ENCODE assay signal across 9 mouse cellular contexts in the genomic region with DNA sequence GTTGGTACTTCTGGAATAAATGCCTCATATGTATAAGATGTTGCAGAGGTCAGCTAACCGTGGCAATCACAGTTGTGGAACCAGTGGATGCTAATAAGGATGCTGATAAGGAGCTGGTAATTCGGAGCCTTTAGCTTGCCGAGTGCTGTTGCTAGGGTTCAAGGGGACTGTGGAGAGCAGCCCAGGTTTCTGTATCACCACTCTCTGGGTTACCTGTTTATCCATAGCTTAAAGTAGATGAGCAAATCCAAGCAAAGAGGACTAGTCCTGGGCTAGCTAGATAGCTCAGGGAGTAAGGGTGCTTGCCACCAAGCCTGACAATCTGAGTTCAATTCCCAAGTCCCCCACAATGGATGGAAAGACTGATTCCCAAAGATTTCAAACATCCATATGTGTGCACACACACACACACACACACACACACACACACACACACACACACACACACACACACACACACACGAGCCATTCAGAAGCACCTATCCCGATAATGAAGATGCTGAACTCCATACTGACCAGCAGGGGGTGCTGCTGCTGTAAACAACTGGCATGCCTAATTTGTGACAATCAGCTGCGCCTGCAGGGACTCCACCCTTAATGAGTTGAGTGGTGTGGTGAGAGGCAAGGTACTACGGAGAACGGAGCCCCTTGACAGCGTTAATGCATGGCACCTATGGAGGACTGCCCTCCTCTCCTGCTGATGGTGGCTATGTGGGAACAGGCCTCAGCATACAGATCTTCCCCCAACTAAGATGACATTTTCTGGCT.
DNase-seq lines count a peak whose midpoint lies in the region; ATAC-seq and TF ChIP-seq lines count a peak whose summit lies in the region.
"Had no signal": no experiment of that assay in that cellular context is flagged by ENCODE, and none has a peak within 500 bp of the region (broad histone marks: within the 10 kb centered on the region; RNA-seq: fewer than 3 reads in every experiment).

No protein-coding gene starts in this region.

- no peak overlapping the region for H3K4me3 ChIP-seq in heart, embryonic 11.5 days (ENCODE audit: low read depth, low read length)
- H3K4me3 ChIP-seq in midbrain, embryonic 11.5 days (ENCODE audit: low read depth, low read length), result no peak overlapping the region
- no peak overlapping the region for H3K4me3 ChIP-seq in small intestine, adult 2 months (ENCODE audit: low read depth, low read length)
- H3K4me3 ChIP-seq: liver, embryonic 13.5 days had no signal

- H3K4me1 ChIP-seq in heart, embryonic 11.5 days (ENCODE audit: control insufficient read depth, insufficient read depth, low read length), result no peaks in the 10 kb centered on the region
- peaks cover 8% of the 10 kb centered on the region for H3K4me1 ChIP-seq in midbrain, embryonic 11.5 days (ENCODE audit: control insufficient read depth, insufficient read depth, low read length)
- no peaks in the 10 kb centered on the region for H3K4me1 ChIP-seq in small intestine, adult 2 months (ENCODE audit: control insufficient read depth, insufficient read depth, insufficient read length, low read length)
- H3K4me1 ChIP-seq: liver, embryonic 13.5 days had no signal

- TF ChIP-seq POLR2A in small intestine, adult 2 months (IDR thresholded peaks at IDR 0.05; ENCODE audit: low read depth, low read length), result no peak

- peak; percentile 68; the same call in 1 of the 2 replicates for TF ChIP-seq CTCF in small intestine, adult 2 months (IDR thresholded peaks at IDR 0.05; ENCODE audit: extremely low read depth, insufficient read length, insufficient replicate concordance, low read depth, low read length)

- intact Hi-C loops in heart, postnatal 10 days (cut with DNase I), result loop anchor here (1.0 to 5.0 kb wide), 3 partner anchors 98 to 223 kb away; a partner anchor contains a TSS

- ATAC-seq in heart, embryonic 11.5 days (replicated peaks; ENCODE audit: insufficient number of reproducible peaks, low FRiP score, low TSS enrichment), result no peak
- peak; percentile 76; the same call in 1 of the 2 replicates for ATAC-seq in midbrain, embryonic 11.5 days (ENCODE audit: low FRiP score)

- 22% methylated on average over 9 of the region's 9 CpGs for WGBS in heart, embryonic 11.5 days (ENCODE audit: insufficient replicate concordance)
- WGBS in midbrain, embryonic 11.5 days, result 36% methylated on average over 9 of the region's 9 CpGs
- WGBS in small intestine, adult 2 months, result 28% methylated on average over 9 of the region's 9 CpGs

- peak; percentile 89 for DNase-seq in heart, adult 11 months
- peak; percentile 42 to 45 for DNase-seq in adrenal gland, adult 18-20 months (ENCODE audit: low spot score in 2 of 2)
- DNase-seq in embryo, embryonic 11.5 days (ENCODE audit: low read depth, low spot score), result peak; percentile 57
- DNase-seq in heart, postnatal 10 days, result peak; percentile 61 to 74
- peak; percentile 25 to 52 for DNase-seq in layer of hippocampus, postnatal 14 days (ENCODE audit: low spot score in 2 of 2)
- DNase-seq in midbrain, embryonic 11.5 days (ENCODE audit: low spot score, missing footprints), result peak; percentile 91
- DNase-seq: liver, embryonic 13.5 days had no signal

- no peaks in the 10 kb centered on the region for H3K27me3 ChIP-seq in heart, embryonic 11.5 days (ENCODE audit: control insufficient read depth, insufficient read depth, low read length)
- H3K27me3 ChIP-seq in midbrain, embryonic 11.5 days (ENCODE audit: control insufficient read depth, insufficient read depth, low read length), result no peaks in the 10 kb centered on the region
- no peaks in the 10 kb centered on the region for H3K27me3 ChIP-seq in small intestine, adult 2 months (ENCODE audit: control insufficient read depth, insufficient read depth, low read length)
- H3K27me3 ChIP-seq: liver, embryonic 13.5 days had no signal

- no peak overlapping the region for H3K4me2 ChIP-seq in heart, embryonic 11.5 days
- no peak overlapping the region for H3K4me2 ChIP-seq in midbrain, embryonic 11.5 days
- H3K4me2 ChIP-seq: liver, embryonic 13.5 days had no signal

- no peaks in the 10 kb centered on the region for H3K36me3 ChIP-seq in heart, embryonic 11.5 days (ENCODE audit: control insufficient read depth, insufficient read depth, low read length)
- H3K36me3 ChIP-seq in midbrain, embryonic 11.5 days (ENCODE audit: control insufficient read depth, insufficient read depth, low read length), result 0 out of 2 replicates have a peak, but pooled peaks cover 2% of the 10 kb centered on the region
- no peaks in the 10 kb centered on the region for H3K36me3 ChIP-seq in small intestine, adult 2 months (ENCODE audit: control insufficient read depth, insufficient read depth, low read length)
- H3K36me3 ChIP-seq: liver, embryonic 13.5 days had no signal

- H3K9ac ChIP-seq in heart, embryonic 11.5 days (ENCODE audit: low read depth, low read length), result no peak overlapping the region
- H3K9ac ChIP-seq in midbrain, embryonic 11.5 days (ENCODE audit: low read length), result no peak overlapping the region
- H3K9ac ChIP-seq: liver, embryonic 13.5 days had no signal

- no peaks in the 10 kb centered on the region for H3K9me3 ChIP-seq in heart, embryonic 11.5 days (replicated peaks; ENCODE audit: control insufficient read depth, low read length)
- peaks cover 5% of the 10 kb centered on the region; the same call in 1 of the 2 replicates for H3K9me3 ChIP-seq in midbrain, embryonic 11.5 days (ENCODE audit: control insufficient read depth, low read length)
- H3K9me3 ChIP-seq: liver, embryonic 13.5 days had no signal

- H3K27ac ChIP-seq in heart, embryonic 11.5 days (ENCODE audit: low read depth, low read length), result no peak overlapping the region
- peak overlapping the region; percentile 20; the same call in 1 of the 2 replicates for H3K27ac ChIP-seq in midbrain, embryonic 11.5 days (ENCODE audit: low read depth, low read length)
- no peak overlapping the region for H3K27ac ChIP-seq in small intestine, adult 2 months (ENCODE audit: insufficient read depth, low read depth, low read length)
- H3K27ac ChIP-seq: liver, embryonic 13.5 days had no signal

Comparison
In these comparisons a context has a peak if more than half of its experiments do, and no peak if none do; other contexts are left out.
1. DNase-seq: peak in every context shown above with its lines; median percentile 91 in midbrain, embryonic 11.5 days; 89 in heart, adult 11 months; 68 in heart, postnatal 10 days; 57 in embryo, embryonic 11.5 days; 44 in adrenal gland, adult 18-20 months; 38 in layer of hippocampus, postnatal 14 days.